Mouse (Mus musculus): ENCODE data around the gene Rexo1.
A peak's percentile ranks its signal among the peaks of the same experiment; 100 is the strongest.

Rexo1 gene

DNA sequence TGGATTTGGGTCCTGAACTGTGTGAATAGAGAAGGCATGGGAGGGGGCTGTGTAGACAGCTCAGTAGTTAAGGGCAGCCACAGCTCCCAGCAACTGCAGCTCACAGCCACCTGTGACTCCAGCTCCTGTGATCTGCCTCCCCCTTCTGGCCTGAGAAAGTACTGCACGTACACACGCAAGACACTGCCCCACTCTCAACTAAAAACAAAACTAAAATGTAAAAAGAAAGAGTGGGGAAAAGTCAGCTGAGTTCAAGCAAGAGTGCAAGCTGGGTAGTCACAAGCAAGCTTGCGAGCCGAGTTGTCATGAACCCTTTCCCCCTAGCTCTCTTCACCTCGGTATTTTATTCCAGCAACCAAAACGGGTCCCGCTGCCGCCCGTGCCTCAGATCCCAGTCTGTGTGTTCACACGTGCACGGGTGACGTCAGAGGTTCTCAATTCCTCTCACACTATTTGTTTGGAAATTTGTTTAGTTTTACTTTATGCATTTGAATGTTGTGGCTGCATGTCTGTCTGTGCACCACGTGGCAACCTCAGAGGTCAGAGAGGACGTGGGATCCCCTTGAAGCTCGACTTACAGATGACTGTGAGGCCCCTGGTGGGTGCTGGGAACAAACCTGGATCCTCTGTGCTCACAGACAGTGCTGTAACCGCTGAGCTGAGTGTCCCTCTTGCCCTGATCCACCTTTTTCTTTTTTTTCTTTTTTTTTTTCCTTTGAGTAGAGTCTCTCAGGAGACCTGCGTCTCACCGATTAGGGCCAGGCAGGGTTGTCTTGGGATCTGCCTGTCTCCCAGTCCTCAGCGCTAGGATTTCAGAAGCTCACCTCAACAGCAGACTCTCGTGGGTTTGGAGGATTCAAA is 51.7 kb downstream of the Rexo1 start:
- DNase-seq (ENCODE audit: extremely low spot score, low spot score), result peak; percentile 82

- peak; percentile 83 for DNase-seq (ENCODE audit: extremely low spot score, low spot score)
Measured at GRCm38 (mm10) chr10:80506222-80506621, 55.1 kb downstream of the Rexo1 start.

GRCm38 (mm10) chr10:80504724-80505123 is 56.6 kb downstream of the Rexo1 start:
- no peak for DNase-seq (ENCODE audit: extremely low spot score, low spot score)

DNA sequence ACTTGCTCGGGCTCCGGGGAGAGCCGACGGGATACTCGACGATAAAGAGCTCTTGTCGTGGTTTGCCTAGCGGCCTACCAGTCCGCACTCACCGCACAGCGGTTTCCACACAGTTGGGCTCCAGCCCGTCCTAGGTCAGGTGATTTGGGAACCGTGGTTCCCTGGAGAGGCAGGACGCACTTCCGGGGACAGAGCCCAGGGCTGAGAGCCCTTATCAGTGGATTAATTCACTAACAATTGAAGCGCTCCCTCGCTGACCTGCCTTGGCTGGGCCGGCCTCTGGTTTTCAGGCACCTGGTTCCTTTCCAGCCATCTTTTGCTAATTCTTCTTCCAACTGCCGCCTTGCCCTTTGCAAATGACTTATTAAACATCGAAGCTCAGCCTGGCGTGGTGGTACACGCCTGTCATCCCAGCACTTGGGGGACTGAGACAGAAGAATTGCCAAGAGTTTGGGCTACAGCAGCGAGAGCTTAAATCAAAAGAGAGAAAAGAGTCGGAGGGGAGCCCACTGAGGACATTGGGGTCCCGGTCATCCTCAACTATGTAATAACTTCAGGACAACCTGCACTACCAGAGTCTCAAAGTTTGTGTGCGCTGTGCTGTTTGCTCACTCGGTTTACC is 57.6 kb downstream of the Rexo1 start:
- DNase-seq (ENCODE audit: extremely low spot score, low spot score), result peak; percentile 53

- DNase-seq (ENCODE audit: extremely low spot score, low spot score), result peak; percentile 50
Measured at GRCm38 (mm10) chr10:80502819-80503314, 58.5 kb downstream of the Rexo1 start.

DNA sequence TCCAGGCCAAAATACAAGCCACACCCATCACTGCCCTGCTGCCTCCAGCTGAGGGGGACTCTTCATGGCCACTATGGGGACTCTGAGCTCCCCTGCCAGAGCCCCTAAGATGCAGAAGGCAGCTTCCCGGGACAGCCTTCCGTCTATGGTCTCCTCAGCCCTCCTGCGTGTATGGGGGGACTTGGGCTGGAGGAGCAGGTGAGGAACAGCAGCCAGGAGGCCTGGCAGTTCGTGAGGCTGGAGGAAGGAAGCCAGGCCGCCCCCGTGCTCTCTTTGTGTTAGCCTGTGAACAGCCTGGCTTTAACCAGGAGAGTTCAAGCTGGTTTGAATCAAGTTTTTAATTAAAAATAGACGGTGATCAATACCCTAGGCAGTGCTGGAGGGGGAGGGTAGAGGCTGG is 59.1 kb downstream of the Rexo1 start:
- peak; percentile 34 for DNase-seq (ENCODE audit: extremely low spot score, low spot score)

GRCm38 (mm10) chr10:80496421-80496820 is 64.9 kb downstream of the Rexo1 start:
- DNase-seq (ENCODE audit: extremely low spot score, low spot score), result peak; percentile 37

DNA sequence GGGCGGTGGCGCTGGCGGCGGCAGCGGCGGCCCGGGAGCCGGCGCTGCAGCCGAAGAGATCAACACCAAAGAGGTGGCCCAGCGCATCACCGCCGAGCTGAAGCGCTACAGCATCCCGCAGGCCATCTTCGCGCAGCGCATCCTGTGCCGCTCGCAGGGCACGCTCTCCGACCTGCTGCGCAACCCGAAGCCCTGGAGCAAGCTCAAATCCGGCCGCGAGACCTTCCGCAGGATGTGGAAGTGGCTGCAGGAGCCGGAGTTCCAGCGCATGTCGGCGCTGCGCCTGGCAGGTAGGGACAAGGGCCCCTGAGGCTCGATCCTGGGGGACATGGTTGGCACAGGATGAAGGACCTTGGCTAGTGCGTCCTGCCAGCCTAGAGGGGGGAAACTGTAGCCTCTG is 65.5 kb downstream of the Rexo1 start:
- DNase-seq (ENCODE audit: extremely low spot score, low spot score), result peak; percentile 56

GRCm38 (mm10) chr10:80494732-80495131 is 66.6 kb downstream of the Rexo1 start, which contains the start of gene Onecut3:
Onecut3 (plus strand) TSS chr10:80494835.
- DNase-seq (ENCODE audit: extremely low spot score, low spot score), result peak; percentile 51
